ENCODE assay signal across 20 mouse cellular contexts in genomic region chr10:130275759-130276158, GRCm38 (mm10). TPM values are rescaled to one million over a fixed set of nuclear protein-coding genes. Genes with fewer than 3 reads are reported as not detected.
DNase-seq lines count a peak whose midpoint lies in the region; ATAC-seq and TF ChIP-seq lines count a peak whose summit lies in the region.
"Had no signal": no experiment of that assay in that cellular context is flagged by ENCODE, and none has a peak within 500 bp of the region (broad histone marks: within the 10 kb centered on the region; RNA-seq: fewer than 3 reads in every experiment).

No protein-coding gene starts in this region.

- no peak overlapping the region for H3K4me2 ChIP-seq in forebrain, embryonic 14.5 days (ENCODE audit: low read length)
- H3K4me2 ChIP-seq in forebrain, embryonic 12.5 days = no peak overlapping the region
- no peak overlapping the region for H3K4me2 ChIP-seq in midbrain, embryonic 12.5 days (replicated peaks)
- H3K4me2 ChIP-seq: forebrain, embryonic 15.5 days; heart, embryonic 13.5 days; hindbrain, embryonic 15.5 days had no signal

- H3K36me3 ChIP-seq in forebrain, embryonic 14.5 days (ENCODE audit: control insufficient read depth, insufficient read depth, low read length) = no peaks in the 10 kb centered on the region
- no peaks in the 10 kb centered on the region for H3K36me3 ChIP-seq in forebrain, embryonic 12.5 days (replicated peaks)
- H3K36me3 ChIP-seq in midbrain, embryonic 12.5 days = no peaks in the 10 kb centered on the region
- H3K36me3 ChIP-seq in midbrain, embryonic 10.5 days = no peaks in the 10 kb centered on the region
- H3K36me3 ChIP-seq: forebrain, embryonic 15.5 days; G1E; heart, embryonic 13.5 days; hindbrain, embryonic 15.5 days had no signal

- no peak for TF ChIP-seq CTCF in brain, embryonic 14.5 days (IDR thresholded peaks at IDR 0.05; ENCODE audit: borderline replicate concordance, extremely low read depth, insufficient read depth, insufficient read length)

- H3K27ac ChIP-seq in forebrain, embryonic 14.5 days (ENCODE audit: low read depth, low read length) = no peak overlapping the region
- H3K27ac ChIP-seq in forebrain, embryonic 12.5 days = no peak overlapping the region
- H3K27ac ChIP-seq in midbrain, embryonic 12.5 days (replicated peaks) = no peak overlapping the region
- H3K27ac ChIP-seq in midbrain, embryonic 10.5 days (replicated peaks) = no peak overlapping the region
- H3K27ac ChIP-seq: forebrain, embryonic 15.5 days; heart, embryonic 13.5 days; hindbrain, embryonic 15.5 days had no signal

- H3K4me3 ChIP-seq in forebrain, embryonic 14.5 days (ENCODE audit: low read depth, low read length) = no peak overlapping the region
- H3K4me3 ChIP-seq in forebrain, embryonic 12.5 days (replicated peaks) = no peak overlapping the region
- H3K4me3 ChIP-seq in midbrain, embryonic 12.5 days = no peak overlapping the region
- H3K4me3 ChIP-seq in midbrain, embryonic 10.5 days = no peak overlapping the region
- H3K4me3 ChIP-seq: forebrain, embryonic 15.5 days; heart, embryonic 13.5 days; hindbrain, embryonic 15.5 days had no signal

- peak; percentile 40; the same call in 1 of the 2 replicates for ATAC-seq in forebrain, embryonic 14.5 days
- ATAC-seq in forebrain, embryonic 12.5 days (ENCODE audit: low FRiP score) = no peak
- 0 out of 2 replicates have a peak, but pooled peaks have one; percentile 29 for ATAC-seq in midbrain, embryonic 12.5 days (ENCODE audit: low FRiP score, low read depth)
- ATAC-seq: CD4-positive, CD25-positive, alpha-beta regulatory T cell, adult 4 months; forebrain, embryonic 15.5 days had no signal

- no peak for DNase-seq in forebrain, embryonic 14.5 days (ENCODE audit: low spot score)
- DNase-seq in midbrain, embryonic 10.5 days (ENCODE audit: low spot score) = no peak
- peak; percentile 62 for DNase-seq in brain, embryonic 14.5 days (ENCODE audit: low read depth)
- DNase-seq in retina, embryonic 14.5 days (ENCODE audit: low spot score) = peak; percentile 26
- no peak for DNase-seq in urinary bladder, postnatal 36 days (ENCODE audit: low spot score in 2 of 2)
- DNase-seq: adrenal gland, adult 8-10 months; cerebellum, adult 11-12 months; cerebellum, adult 9-10 months; cerebellum, postnatal 36 days; gastrocnemius, postnatal 36 days; heart, adult 11 months; heart, postnatal 36 days had no signal

- H3K4me1 ChIP-seq in forebrain, embryonic 14.5 days (ENCODE audit: control insufficient read depth, insufficient read depth, low read length) = no peaks in the 10 kb centered on the region; the same call in 1 of the 2 replicates
- H3K4me1 ChIP-seq in forebrain, embryonic 12.5 days = 0 out of 2 replicates have a peak, but pooled peaks cover 5% of the 10 kb centered on the region
- peaks cover 10% of the 10 kb centered on the region for H3K4me1 ChIP-seq in midbrain, embryonic 12.5 days
- H3K4me1 ChIP-seq in midbrain, embryonic 10.5 days = peaks cover 12% of the 10 kb centered on the region
- H3K4me1 ChIP-seq: forebrain, embryonic 15.5 days; heart, embryonic 13.5 days had no signal

- 32% methylated on average over 2 of the region's 2 CpGs for WGBS in forebrain, embryonic 14.5 days
- 58% methylated on average over 2 of the region's 2 CpGs for WGBS in forebrain, embryonic 12.5 days
- WGBS in midbrain, embryonic 12.5 days = 48% methylated on average over 2 of the region's 2 CpGs
- WGBS in midbrain, embryonic 10.5 days = 76% methylated on average over 2 of the region's 2 CpGs

- H3K9ac ChIP-seq in forebrain, embryonic 14.5 days (ENCODE audit: low read length) = no peak overlapping the region
- H3K9ac ChIP-seq in forebrain, embryonic 12.5 days = no peak overlapping the region
- H3K9ac ChIP-seq in midbrain, embryonic 12.5 days (replicated peaks) = no peak overlapping the region
- H3K9ac ChIP-seq: forebrain, embryonic 15.5 days; heart, embryonic 13.5 days; hindbrain, embryonic 15.5 days had no signal

- TF ChIP-seq POLR2A in brain, embryonic 14.5 days (IDR thresholded peaks at IDR 0.05; ENCODE audit: borderline replicate concordance, extremely low read depth, insufficient read depth, insufficient read length, poor library complexity, severe bottlenecking) = no peak

- no peaks in the 10 kb centered on the region for H3K9me3 ChIP-seq in forebrain, embryonic 14.5 days (replicated peaks; ENCODE audit: control insufficient read depth, low read length)
- H3K9me3 ChIP-seq in forebrain, embryonic 12.5 days = no peaks in the 10 kb centered on the region
- H3K9me3 ChIP-seq in midbrain, embryonic 12.5 days = no peaks in the 10 kb centered on the region
- H3K9me3 ChIP-seq in midbrain, embryonic 10.5 days (replicated peaks) = no peaks in the 10 kb centered on the region
- H3K9me3 ChIP-seq: forebrain, embryonic 15.5 days; G1E; heart, embryonic 13.5 days; hindbrain, embryonic 15.5 days had no signal

- no peaks in the 10 kb centered on the region for H3K27me3 ChIP-seq in forebrain, embryonic 14.5 days (replicated peaks; ENCODE audit: control insufficient read depth, insufficient read depth, low read length)
- no peaks in the 10 kb centered on the region for H3K27me3 ChIP-seq in forebrain, embryonic 12.5 days
- H3K27me3 ChIP-seq in midbrain, embryonic 12.5 days = no peaks in the 10 kb centered on the region
- no peaks in the 10 kb centered on the region for H3K27me3 ChIP-seq in midbrain, embryonic 10.5 days (ENCODE audit: low read depth, poor library complexity, severe bottlenecking)
- H3K27me3 ChIP-seq: forebrain, embryonic 15.5 days; heart, embryonic 13.5 days; hindbrain, embryonic 15.5 days had no signal

RNA-seq across cellular contexts. Expression of gene Neurod4, which starts 4.3 kb away (rescaled TPM):
- 6.1 and 8.1 TPM in 2 replicates for polyA plus RNA-seq in forebrain, embryonic 14.5 days (2014; fragmentation: Nextera tagmentation; extraction: Ambion mirVana)
- polyA plus RNA-seq in forebrain, embryonic 12.5 days (2016; fragmentation: Nextera tagmentation; extraction: Ambion mirVana) = 5.1 and 5.7 TPM in 2 replicates
- 11.6 and 14.8 TPM in 2 replicates for polyA plus RNA-seq in midbrain, embryonic 12.5 days (2016; fragmentation: Nextera tagmentation; extraction: Ambion mirVana)
- polyA plus RNA-seq in midbrain, embryonic 10.5 days (2016; fragmentation: Nextera tagmentation; extraction: Ambion mirVana) = 13.4 and 16.0 TPM in 2 replicates
- 2.0 and 2.5 TPM in 2 replicates for polyA plus RNA-seq in brain, embryonic 14.5 days (2012; rRNA removed)
- polyA plus RNA-seq: CD4-positive, CD25-positive, alpha-beta regulatory T cell, adult 4 months; G1E; heart, embryonic 13.5 days; heart, postnatal 0 days had no signal

RNA-seq across cellular contexts. Expression of gene Tespa1, which starts 46.9 kb away (rescaled TPM):
- not detected in 2 replicates for polyA plus RNA-seq in forebrain, embryonic 14.5 days (2014; fragmentation: Nextera tagmentation; extraction: Ambion mirVana)
- polyA plus RNA-seq in forebrain, embryonic 12.5 days (2016; fragmentation: Nextera tagmentation; extraction: Ambion mirVana) = not detected in 2 replicates
- not detected in 2 replicates for polyA plus RNA-seq in midbrain, embryonic 12.5 days (2016; fragmentation: Nextera tagmentation; extraction: Ambion mirVana)
- polyA plus RNA-seq in midbrain, embryonic 10.5 days (2016; fragmentation: Nextera tagmentation; extraction: Ambion mirVana) = not detected in 2 replicates
- 0.16 TPM in 1 of 2 replicates, not detected in the other for polyA plus RNA-seq in brain, embryonic 14.5 days (2012; rRNA removed)
- polyA plus RNA-seq: forebrain, embryonic 15.5 days; heart, postnatal 0 days had no signal

Comparison
In these comparisons a context has a peak if more than half of its experiments do, and no peak if none do; other contexts are left out.
1. DNase-seq: peak in brain, embryonic 14.5 days (single experiment) and retina, embryonic 14.5 days (single experiment); none in forebrain, embryonic 14.5 days (single experiment), midbrain, embryonic 10.5 days (single experiment) and urinary bladder, postnatal 36 days (0 of 2).